Mouse (Mus musculus) cerebellum, adult 9-11 months (tissue): ENCODE measurements around the gene Gm4340.
"Not testable (repeated sequence)": the region's sequence is repeated elsewhere in the genome, so short reads cannot be mapped to it uniquely, and the experiment has no call there.

Experiments used
- DNase-seq: peaks from one replicate; pipeline ENCODE4 v3.0.0; 2022

Gm4340 gene

GRCm38 (mm10) chr10:104193742-104194141 lies at the start of gene Gm4340:
Gene Gm4340 (plus strand): TSS chr10:104194042.
- not testable (repeated sequence) for DNase-seq

- not testable (repeated sequence) for DNase-seq
Observed at GRCm38 (mm10) chr10:104151197-104151596, 42.6 kb upstream of the Gm4340 start, which contains the start of gene Gm6763. Gene Gm6763 (plus strand): TSS chr10:104151497.

DNA sequence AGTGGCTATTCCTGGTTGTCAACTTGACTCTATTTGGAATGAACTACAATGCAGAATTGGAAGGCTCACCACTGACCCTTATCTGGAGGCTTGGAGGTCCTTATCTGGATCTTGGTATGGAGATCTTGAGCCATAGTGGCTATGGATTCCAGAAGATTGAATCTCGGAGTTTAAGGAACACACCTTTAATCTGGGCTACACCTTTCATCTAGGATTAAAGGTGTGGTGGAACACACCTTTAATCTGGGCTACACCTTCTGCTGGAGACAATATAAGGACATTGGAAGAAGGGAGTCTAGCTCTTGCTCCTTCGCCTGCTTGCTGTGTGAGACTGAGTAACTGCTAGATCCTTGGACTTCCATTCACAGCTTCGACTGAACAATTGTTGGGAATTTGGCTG lies 34.1 kb upstream of the Gm4340 start, which contains the start of gene Gm8764:
Gm8764 (plus strand) TSS at position 301 of the 400 bp plus-strand sequence.
- not testable (repeated sequence) for DNase-seq

- DNase-seq = not testable (repeated sequence)
Observed at GRCm38 (mm10) chr10:104168215-104168614, 25.6 kb upstream of the Gm4340 start, which contains the start of gene Gm21304. Gene Gm21304 (plus strand): TSS chr10:104168515.

- not testable (repeated sequence) for DNase-seq
Observed at GRCm38 (mm10) chr10:104176724-104177123, 17.1 kb upstream of the Gm4340 start, which contains the start of gene Gm21312. Gene Gm21312 (plus strand): TSS chr10:104177024.

GRCm38 (mm10) chr10:104185233-104185632 lies 8.6 kb upstream of the Gm4340 start, which contains the start of gene Gm20765:
Gene Gm20765 (plus strand): TSS chr10:104185533.
- DNase-seq = not testable (repeated sequence)

DNA sequence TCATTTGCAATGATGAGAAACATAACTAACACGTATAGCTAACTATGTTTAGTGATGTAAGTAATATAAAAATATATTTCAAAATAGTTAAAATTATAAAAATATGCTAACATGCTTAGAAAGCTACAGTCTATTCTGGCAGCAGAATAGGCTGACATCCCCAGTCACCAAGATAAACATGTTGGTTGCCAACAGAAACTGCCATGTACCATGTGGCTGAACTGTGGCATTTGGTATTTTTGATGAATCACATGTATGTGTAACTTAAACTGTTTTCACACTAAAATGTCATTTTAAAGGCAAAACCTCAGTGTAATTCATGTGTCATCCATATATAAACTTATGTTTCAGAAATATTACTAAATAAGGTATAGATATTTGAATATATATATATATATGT lies 15.8 kb downstream of the Gm4340 start:
- DNase-seq = no peak

- no peak for DNase-seq
Observed at GRCm38 (mm10) chr10:104210268-104210990, 16.6 kb downstream of the Gm4340 start.

DNA sequence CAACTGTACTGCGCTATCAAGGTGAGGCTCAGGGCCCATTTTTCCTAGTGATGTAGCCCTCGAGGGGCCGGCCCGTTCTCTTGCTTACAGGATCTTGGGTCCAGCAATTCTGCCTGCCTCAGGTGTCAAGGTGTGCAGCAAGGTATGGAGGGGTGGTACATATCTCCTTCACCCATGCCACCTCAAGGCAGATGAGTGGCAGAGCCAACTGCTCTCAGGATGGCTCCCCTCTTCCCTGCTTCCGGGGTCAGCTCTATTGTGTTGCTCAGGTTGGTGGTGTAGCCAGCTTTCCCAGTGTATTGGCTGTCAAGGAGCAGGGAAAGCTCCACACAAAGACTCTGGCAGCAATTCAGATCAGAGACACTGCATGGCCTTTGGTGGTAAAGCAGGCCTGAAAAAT lies 20.7 kb downstream of the Gm4340 start:
- DNase-seq = no peak

- DNase-seq = no peak
Observed at GRCm38 (mm10) chr10:104220303-104221021, 26.6 kb downstream of the Gm4340 start.
